Mouse (Mus musculus): Measurements from ENCODE around the gene Tbc1d8. TPM values are rescaled to one million over a fixed set of nuclear protein-coding genes. Genes with fewer than 3 reads are reported as not detected.

Tbc1d8 gene
- polyA plus RNA-seq (2012; fragmentation: generic; extraction: Trizol): 5.8 TPM

GRCm38 (mm10) chr1:39478057-39478895 is at the start of gene Tbc1d8:
Gene Tbc1d8, minus strand, starts transcription at chr1:39478755.
- Histone ChIP-seq H3ac (ENCODE audit: control insufficient read depth, insufficient read length) (peak within 1 kb of the TSS; percentile 22), H3K4me3 (peak within 1 kb of the TSS; percentile 20), H3K27me3 (ENCODE audit: control insufficient read depth, insufficient read depth, insufficient read length) (peaks cover 8% of the 10 kb centered on the region), H3K4me2 (ENCODE audit: low read depth) (peak within 1 kb of the TSS; percentile 86), H3K36me3 (ENCODE audit: control insufficient read depth, insufficient read depth) (no peaks in the 10 kb centered on the region), H3K79me2 (ENCODE audit: control insufficient read depth, insufficient read depth) (no peaks in the 10 kb centered on the region)
- TF ChIP-seq SRF (IDR thresholded peaks at IDR 0.05; ENCODE audit: control insufficient read depth, insufficient read length, low read depth) (no peak), TCF3 (IDR thresholded peaks at IDR 0.05; ENCODE audit: insufficient read length, low read depth) (peak; percentile 82), POLR2A (IDR thresholded peaks at IDR 0.05; ENCODE audit: insufficient read length, low read depth) (peak; percentile 65), MAX (IDR thresholded peaks at IDR 0.05; ENCODE audit: low read depth) (no peak), CEBPB (IDR thresholded peaks at IDR 0.05; ENCODE audit: insufficient read depth, poor library complexity, severe bottlenecking) (no peak), REST (IDR thresholded peaks at IDR 0.05; ENCODE audit: insufficient read depth, insufficient read length) (no peak), MYOD1 (IDR thresholded peaks at IDR 0.05; ENCODE audit: control insufficient read depth in 1 of 3, insufficient read length in 2 of 3, low read depth in 2 of 3) (peak in 2 of 3 experiments; percentile 47 to 76), E2F4 (IDR thresholded peaks at IDR 0.05; ENCODE audit: insufficient read depth) (no peak), MYOG (IDR thresholded peaks at IDR 0.05; ENCODE audit: control insufficient read depth in 1 of 3, insufficient read depth in 1 of 3, insufficient read length in 2 of 3, low read depth in 2 of 3) (peak in 2 of 3 experiments; percentile 42 to 81), POLR2AphosphoS2 (IDR thresholded peaks at IDR 0.05; ENCODE audit: insufficient read length, low read depth) (no peak), USF1 (IDR thresholded peaks at IDR 0.05; ENCODE audit: low read depth) (no peak), TCF12 (IDR thresholded peaks at IDR 0.05; ENCODE audit: insufficient read depth, poor library complexity, severe bottlenecking) (no peak)

GRCm38 (mm10) chr1:39528319-39528718 is 49.8 kb upstream of the Tbc1d8 start:
- no peak overlapping the region for H3K4me2 ChIP-seq (ENCODE audit: low read depth)
- H3K36me3 ChIP-seq (ENCODE audit: control insufficient read depth, insufficient read depth): no peaks in the 10 kb centered on the region
- H3K79me2 ChIP-seq (ENCODE audit: control insufficient read depth, insufficient read depth): no peaks in the 10 kb centered on the region
- TF ChIP-seq TCF12 (IDR thresholded peaks at IDR 0.05; ENCODE audit: insufficient read depth, poor library complexity, severe bottlenecking) (no peak), MYOD1 (IDR thresholded peaks at IDR 0.05; ENCODE audit: control insufficient read depth in 1 of 3, insufficient read length in 2 of 3, low read depth in 2 of 3) (no peak), SRF (IDR thresholded peaks at IDR 0.05; ENCODE audit: control insufficient read depth, insufficient read length, low read depth) (no peak)
- no peak overlapping the region for H3K4me3 ChIP-seq
- H3K27me3 ChIP-seq (ENCODE audit: control insufficient read depth, insufficient read depth, insufficient read length): no peaks in the 10 kb centered on the region
- no peak overlapping the region for H3ac ChIP-seq (ENCODE audit: control insufficient read depth, insufficient read length)

GRCm38 (mm10) chr1:39527432-39527831 is 48.9 kb upstream of the Tbc1d8 start:
- Histone ChIP-seq H3K27me3 (ENCODE audit: control insufficient read depth, insufficient read depth, insufficient read length) (no peaks in the 10 kb centered on the region), H3K36me3 (ENCODE audit: control insufficient read depth, insufficient read depth) (no peaks in the 10 kb centered on the region), H3K4me3 (no peak overlapping the region), H3K4me2 (ENCODE audit: low read depth) (no peak overlapping the region), H3ac (ENCODE audit: control insufficient read depth, insufficient read length) (no peak overlapping the region), H3K79me2 (ENCODE audit: control insufficient read depth, insufficient read depth) (no peaks in the 10 kb centered on the region)
- TF ChIP-seq TCF3 (IDR thresholded peaks at IDR 0.05; ENCODE audit: insufficient read length, low read depth) (no peak), POLR2A (IDR thresholded peaks at IDR 0.05; ENCODE audit: insufficient read length, low read depth) (no peak), REST (IDR thresholded peaks at IDR 0.05; ENCODE audit: insufficient read depth, insufficient read length) (no peak), SRF (IDR thresholded peaks at IDR 0.05; ENCODE audit: control insufficient read depth, insufficient read length, low read depth) (no peak), MYOD1 (IDR thresholded peaks at IDR 0.05; ENCODE audit: control insufficient read depth in 1 of 3, insufficient read length in 2 of 3, low read depth in 2 of 3) (no peak), E2F4 (IDR thresholded peaks at IDR 0.05; ENCODE audit: insufficient read depth) (no peak), POLR2AphosphoS2 (IDR thresholded peaks at IDR 0.05; ENCODE audit: insufficient read length, low read depth) (no peak), USF1 (IDR thresholded peaks at IDR 0.05; ENCODE audit: low read depth) (no peak), MAX (IDR thresholded peaks at IDR 0.05; ENCODE audit: low read depth) (no peak), CEBPB (IDR thresholded peaks at IDR 0.05; ENCODE audit: insufficient read depth, poor library complexity, severe bottlenecking) (no peak), MYOG (IDR thresholded peaks at IDR 0.05; ENCODE audit: control insufficient read depth in 1 of 3, insufficient read depth in 1 of 3, insufficient read length in 2 of 3, low read depth in 2 of 3) (no peak), TCF12 (IDR thresholded peaks at IDR 0.05; ENCODE audit: insufficient read depth, poor library complexity, severe bottlenecking) (no peak)

DNA sequence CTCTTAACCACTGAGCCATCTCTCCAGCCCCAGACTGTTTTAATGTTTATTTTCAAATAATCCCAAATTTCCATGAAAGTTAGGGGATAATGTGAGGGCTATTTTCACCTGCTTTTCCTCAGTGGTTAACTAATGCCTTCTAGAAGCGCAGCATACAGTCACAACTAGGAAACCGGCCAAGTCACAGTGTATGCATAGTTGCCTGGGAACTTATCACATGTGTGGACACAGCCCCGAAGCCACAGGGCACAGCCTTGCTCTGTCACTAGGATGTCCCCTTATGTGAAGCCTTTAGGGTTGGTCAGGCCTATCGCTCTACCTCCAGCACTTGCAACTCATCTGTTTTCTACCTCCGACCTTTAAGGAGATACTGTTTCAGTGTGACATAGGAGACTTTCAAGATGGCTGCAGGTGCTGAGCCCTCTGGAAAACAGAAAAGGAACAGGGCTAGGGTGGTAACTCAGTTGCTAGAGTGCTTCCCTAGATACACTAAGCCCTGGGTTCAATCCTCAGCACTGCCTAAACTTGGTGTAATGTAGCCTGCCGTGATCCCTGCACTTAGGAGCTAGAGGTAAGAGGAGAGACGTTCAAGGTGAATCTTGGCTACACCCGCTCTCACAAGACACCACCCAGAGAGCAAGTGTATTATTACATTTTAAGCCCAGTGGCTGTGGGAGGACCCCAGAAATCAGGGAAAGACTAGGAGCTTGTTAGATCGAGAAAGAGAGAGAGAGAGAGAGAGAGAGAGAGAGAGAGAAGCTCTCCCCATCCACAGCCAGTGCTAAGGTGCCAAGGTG is 48.0 kb upstream of the Tbc1d8 start:
- H3ac ChIP-seq (ENCODE audit: control insufficient read depth, insufficient read length): no peak overlapping the region
- TF ChIP-seq USF1 (IDR thresholded peaks at IDR 0.05; ENCODE audit: low read depth): no peak
- no peak for TF ChIP-seq MYOD1 (IDR thresholded peaks at IDR 0.05; ENCODE audit: control insufficient read depth in 1 of 3, insufficient read length in 2 of 3, low read depth in 2 of 3)
- TF ChIP-seq MAX (IDR thresholded peaks at IDR 0.05; ENCODE audit: low read depth): no peak
- no peak for TF ChIP-seq REST (IDR thresholded peaks at IDR 0.05; ENCODE audit: insufficient read depth, insufficient read length)
- H3K27me3 ChIP-seq (ENCODE audit: control insufficient read depth, insufficient read depth, insufficient read length): no peaks in the 10 kb centered on the region
- H3K4me3 ChIP-seq: no peak overlapping the region
- no peak overlapping the region for H3K4me2 ChIP-seq (ENCODE audit: low read depth)
- no peaks in the 10 kb centered on the region for H3K79me2 ChIP-seq (ENCODE audit: control insufficient read depth, insufficient read depth)
- no peaks in the 10 kb centered on the region for H3K36me3 ChIP-seq (ENCODE audit: control insufficient read depth, insufficient read depth)

All from myocyte (in vitro differentiated cells).